Mouse (Mus musculus) bone marrow, adult 2 months (tissue): Measurements from ENCODE around the gene Kcnh4.

Experiments used
- CTCF ChIP-seq: fragments of 200-500 bp; IDR thresholded peaks from 2 replicates; pipeline ENCODE4 v1.5.1; 2011; ENCODE audit warnings: low read length, control low read depth; ENCODE audit not compliant: control insufficient read depth, insufficient read depth
- POLR2A ChIP-seq: fragments of 200-500 bp; IDR thresholded peaks from 2 replicates; pipeline ENCODE4 v1.6.1; 2011; ENCODE audit warnings: low read depth, mild to moderate bottlenecking, control low read depth, low read length, borderline replicate concordance; ENCODE audit not compliant: control insufficient read depth

DNA sequence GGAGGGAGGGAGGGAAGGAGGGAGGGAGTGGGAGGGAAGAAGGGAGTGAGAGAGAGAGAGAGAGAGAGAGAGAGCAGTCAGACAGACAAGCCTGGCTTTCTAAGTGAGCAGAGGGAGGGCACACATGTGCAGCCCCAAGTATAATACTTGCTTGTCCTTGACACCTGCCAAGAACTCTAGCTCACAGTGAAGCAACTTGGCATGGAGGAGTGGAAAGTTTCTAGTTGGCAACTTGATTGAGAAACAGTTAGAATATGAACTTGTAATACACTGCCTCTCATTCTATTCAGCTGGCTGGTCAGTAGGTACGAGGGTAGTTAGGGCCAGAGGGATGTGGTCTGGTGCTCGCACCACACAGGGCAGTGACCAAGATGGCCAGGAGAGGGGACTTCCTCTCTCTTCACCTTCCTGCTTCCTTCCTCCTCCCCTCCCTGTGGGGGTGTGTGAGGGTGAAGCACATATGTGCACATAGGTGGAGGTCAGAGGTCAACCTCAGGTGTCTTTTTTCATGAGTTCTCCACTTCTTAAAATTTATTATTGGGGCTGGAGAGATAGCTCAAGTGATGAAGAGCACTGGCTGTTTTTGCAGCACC is 31.8 kb upstream of the Kcnh4 start:
- TF ChIP-seq CTCF: no peak
- no peak for TF ChIP-seq POLR2A
